Mouse (Mus musculus) intestine, embryonic 14.5 days (tissue): ENCODE results near the gene Zfp266. TPM values are rescaled to one million over a fixed set of nuclear protein-coding genes. Genes with fewer than 3 reads are reported as not detected.
A peak's percentile ranks its signal among the peaks of the same experiment; 100 is the strongest.

Experiments used
- ATAC-seq: fragments of 200-750 bp; cut with Nextera tagmentation; replicated peaks from 2 replicates; pipeline ENCODE4 v1.8.0; 2017; ENCODE audit warnings: low read depth, moderate number of reproducible peaks, moderate TSS enrichment, moderate library complexity; ENCODE audit not compliant: low FRiP score, low TSS enrichment
- DNase-seq: peaks from one replicate; pipeline ENCODE4 v3.0.0-alpha.2; 2018; ENCODE audit warnings: low spot score
- H3K27ac ChIP-seq: fragments of 300-500 bp; sonication (generic); 2 replicates; pipeline ENCODE4 v1.5.1; 2014; ENCODE audit warnings: low read depth, mild to moderate bottlenecking, control low read depth
- H3K27me3 ChIP-seq: fragments of 300-500 bp; sonication (generic); replicated peaks from 2 replicates; pipeline ENCODE4 v1.6.1; 2014; ENCODE audit warnings: low read length, control low read depth; ENCODE audit not compliant: control insufficient read depth, insufficient read depth
- H3K36me3 ChIP-seq: fragments of 300-500 bp; sonication (generic); 2 replicates; pipeline ENCODE4 v1.6.1; 2014; ENCODE audit warnings: low read length, control low read depth; ENCODE audit not compliant: control insufficient read depth, insufficient read depth
- H3K4me1 ChIP-seq: fragments of 300-500 bp; sonication (generic); replicated peaks from 2 replicates; pipeline ENCODE4 v1.6.1; 2014; ENCODE audit warnings: low read length, control low read depth, mixed read lengths; ENCODE audit not compliant: control insufficient read depth, insufficient read depth
- H3K4me2 ChIP-seq: fragments of 300-500 bp; sonication (generic); 2 replicates; pipeline ENCODE4 v1.6.1; 2014; ENCODE audit warnings: low read length
- H3K4me3 ChIP-seq: fragments of 300-500 bp; sonication (generic); 2 replicates; pipeline ENCODE4 v1.5.1; 2014; ENCODE audit warnings: low read depth, low read length, control low read depth, mixed read lengths
- H3K9ac ChIP-seq: fragments of 300-500 bp; sonication (generic); 2 replicates; pipeline ENCODE4 v1.6.1; 2014; ENCODE audit warnings: mild to moderate bottlenecking, low read length
- H3K9me3 ChIP-seq: fragments of 300-500 bp; sonication (generic); 2 replicates; pipeline ENCODE4 v1.6.1; 2016; ENCODE audit warnings: low read length, control low read depth; ENCODE audit not compliant: control insufficient read depth
- WGBS: fragments of 180-500 bp; shearing (Covaris S2); extraction: QIAGEN DNeasy Blood & Tissue Kit; methylation state at CpG from one replicate; pipeline ENCODE4 v1.1.7; 2014; 5-methylcytosine and 5-hydroxymethylcytosine counted together
- polyA plus RNA-seq: library from polyadenylated mRNA; unstranded; fragments of >200 nt; fragmentation: Nextera tagmentation; extraction: Ambion mirVana; gene quantifications from 2 replicates; pipeline ENCODE4 v1.2.1, GENCODE M21; 2014

Gene Zfp266
- polyA plus RNA-seq, 1 experiment from 2014 or later: 66.7 TPM

GRCm38 (mm10) chr9:20536598-20536997 lies 15.4 kb upstream of the Zfp266 start:
- Histone ChIP-seq H3K36me3 (no peaks in the 10 kb centered on the region), H3K9me3 (no peaks in the 10 kb centered on the region), H3K4me1 (no peaks in the 10 kb centered on the region), H3K4me2 (no peak overlapping the region), H3K27ac (no peak overlapping the region), H3K27me3 (no peaks in the 10 kb centered on the region), H3K4me3 (no peak overlapping the region), H3K9ac (no peak overlapping the region)
- WGBS: 84% methylated on average over 2 of the region's 2 CpGs
- DNase-seq (no peak), ATAC-seq (no peak)

GRCm38 (mm10) chr9:20534326-20534926 lies 13.2 kb upstream of the Zfp266 start:
- Histone ChIP-seq H3K4me3 (no peak overlapping the region), H3K4me2 (no peak overlapping the region), H3K36me3 (no peaks in the 10 kb centered on the region), H3K27ac (no peak overlapping the region), H3K4me1 (no peaks in the 10 kb centered on the region), H3K27me3 (no peaks in the 10 kb centered on the region), H3K9ac (no peak overlapping the region), H3K9me3 (no peaks in the 10 kb centered on the region)
- DNase-seq (no peak), ATAC-seq (no peak)
- WGBS: 75% methylated on average over 8 of the region's 8 CpGs

DNA sequence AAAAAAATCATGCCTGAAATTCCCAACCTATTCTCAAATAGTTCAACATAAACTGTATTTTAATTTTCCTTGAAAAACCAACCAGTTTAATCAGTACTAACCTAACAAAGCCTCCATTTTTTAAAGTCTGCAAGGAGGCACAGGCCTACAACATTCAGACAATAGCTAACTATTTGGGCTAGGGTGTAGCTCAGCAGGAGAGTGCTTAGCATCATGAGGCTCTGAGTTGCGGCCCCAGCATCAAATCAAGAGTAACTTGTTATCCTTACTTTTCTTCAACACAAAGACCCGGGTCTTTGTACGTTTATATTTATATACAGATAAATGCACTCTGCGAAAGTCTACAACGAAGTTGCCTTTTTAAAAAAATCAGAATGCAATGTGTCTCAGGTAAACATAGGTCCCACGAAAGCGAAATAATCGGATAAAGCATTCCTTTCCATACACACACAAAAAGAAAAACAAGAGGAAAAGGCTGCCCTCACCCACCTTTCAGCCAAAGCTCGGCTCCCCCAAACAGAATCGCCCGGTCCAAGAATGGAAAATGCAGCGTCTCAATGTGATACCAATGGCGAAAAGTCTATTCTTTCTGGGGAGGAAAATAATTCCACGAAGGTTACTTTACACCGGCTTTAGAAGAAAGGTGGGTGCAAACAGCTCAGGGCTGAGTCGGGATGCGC lies 546 bp downstream of the Zfp266 start:
- ATAC-seq: no peak; the same call in 1 of the 2 replicates
- no peaks in the 10 kb centered on the region for H3K27me3 ChIP-seq
- peak; percentile 57 for DNase-seq
- H3K4me2 ChIP-seq: peak overlapping the region; percentile 81
- H3K9ac ChIP-seq: peak overlapping the region; percentile 95
- peaks cover 29% of the 10 kb centered on the region for H3K36me3 ChIP-seq
- peaks cover 15% of the 10 kb centered on the region; the same call in 1 of the 2 replicates for H3K4me1 ChIP-seq
- peak overlapping the region; percentile 69 for H3K4me3 ChIP-seq
- peak overlapping the region; percentile 98 for H3K27ac ChIP-seq
- WGBS: under 1% methylated on average over 17 of the region's 17 CpGs
- no peaks in the 10 kb centered on the region for H3K9me3 ChIP-seq

DNA sequence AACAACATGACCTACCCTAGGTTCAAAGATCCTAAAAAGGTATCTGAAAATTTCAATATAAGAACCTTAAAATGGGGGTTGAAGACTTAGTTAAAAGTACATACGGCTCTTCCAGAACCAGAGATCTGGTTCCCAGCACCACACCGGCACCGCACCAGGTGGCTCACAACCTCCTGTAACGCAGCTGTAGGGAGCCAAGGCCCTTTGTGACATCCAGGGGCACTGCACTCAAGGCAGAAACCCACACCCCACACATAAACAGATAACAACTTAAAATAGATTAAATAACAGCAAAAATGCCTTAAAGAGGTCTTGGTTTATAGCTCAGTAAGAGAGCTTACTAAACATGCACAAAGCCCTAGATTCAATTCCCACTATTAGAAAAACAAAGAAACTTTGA lies 1.3 kb downstream of the Zfp266 start:
- DNase-seq: peak; percentile 56
- Histone ChIP-seq H3K9me3 (no peaks in the 10 kb centered on the region), H3K4me2 (peak overlapping the region; percentile 81), H3K4me1 (peaks cover 15% of the 10 kb centered on the region; the same call in 1 of the 2 replicates), H3K27me3 (no peaks in the 10 kb centered on the region), H3K4me3 (peak overlapping the region; percentile 69), H3K36me3 (peaks cover 36% of the 10 kb centered on the region), H3K27ac (no peak overlapping the region), H3K9ac (peak overlapping the region; percentile 42)
- ATAC-seq: no peak
- 13% methylated on average over 4 of the region's 4 CpGs for WGBS

GRCm38 (mm10) chr9:20518708-20519107 lies 2.5 kb downstream of the Zfp266 start:
- DNase-seq: no peak
- H3K4me3 ChIP-seq: no peak overlapping the region
- no peaks in the 10 kb centered on the region for H3K27me3 ChIP-seq
- no peak overlapping the region for H3K27ac ChIP-seq
- no peak overlapping the region for H3K9ac ChIP-seq
- peaks cover 49% of the 10 kb centered on the region for H3K36me3 ChIP-seq
- 79% methylated on average over 4 of the region's 4 CpGs for WGBS
- no peak for ATAC-seq
- no peaks in the 10 kb centered on the region for H3K9me3 ChIP-seq
- H3K4me1 ChIP-seq: peaks cover 15% of the 10 kb centered on the region; the same call in 1 of the 2 replicates
- peak overlapping the region; percentile 81; the same call in 1 of the 2 replicates for H3K4me2 ChIP-seq

DNA sequence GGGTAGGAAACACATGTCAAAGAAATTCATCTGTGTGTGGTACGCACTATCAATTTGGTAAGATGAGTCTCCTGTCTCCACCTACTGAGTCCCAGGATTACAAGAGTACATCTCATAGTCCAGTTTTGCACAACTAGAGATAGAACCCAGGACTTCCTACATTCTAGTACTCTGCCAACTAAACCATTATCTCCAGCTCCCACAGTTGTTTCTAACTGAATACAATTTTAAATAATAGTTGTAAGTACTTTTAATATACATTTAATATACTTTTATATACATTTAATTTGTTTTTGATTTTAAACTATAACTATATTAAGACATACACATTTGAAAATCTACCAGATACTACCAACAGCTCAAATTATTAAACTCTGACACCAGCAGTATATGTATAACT lies 3.5 kb downstream of the Zfp266 start:
- 96% methylated on average over 1 of the region's 1 CpGs for WGBS
- H3K4me1 ChIP-seq: peaks cover 15% of the 10 kb centered on the region; the same call in 1 of the 2 replicates
- no peaks in the 10 kb centered on the region for H3K27me3 ChIP-seq
- ATAC-seq: no peak
- no peak overlapping the region for H3K4me3 ChIP-seq
- H3K27ac ChIP-seq: no peak overlapping the region
- H3K4me2 ChIP-seq: no peak overlapping the region
- H3K36me3 ChIP-seq: peaks cover 57% of the 10 kb centered on the region
- H3K9ac ChIP-seq: no peak overlapping the region
- DNase-seq: no peak
- no peaks in the 10 kb centered on the region for H3K9me3 ChIP-seq

- no peak for DNase-seq
- no peaks in the 10 kb centered on the region for H3K27me3 ChIP-seq
- H3K4me1 ChIP-seq: peaks cover 6% of the 10 kb centered on the region; the same call in 1 of the 2 replicates
- no peak overlapping the region for H3K4me3 ChIP-seq
- H3K4me2 ChIP-seq: no peak overlapping the region
- H3K36me3 ChIP-seq: peaks cover 70% of the 10 kb centered on the region
- H3K9me3 ChIP-seq: no peaks in the 10 kb centered on the region
- no peak overlapping the region for H3K9ac ChIP-seq
- H3K27ac ChIP-seq: no peak overlapping the region
- WGBS: 81% methylated on average over 3 of the region's 3 CpGs
- ATAC-seq: no peak
Observed at GRCm38 (mm10) chr9:20514016-20514415, 7.2 kb downstream of the Zfp266 start.

GRCm38 (mm10) chr9:20512714-20513113 lies 8.5 kb downstream of the Zfp266 start:
- ATAC-seq (no peak), DNase-seq (no peak)
- Histone ChIP-seq H3K27ac (no peak overlapping the region), H3K4me3 (no peak overlapping the region), H3K9me3 (no peaks in the 10 kb centered on the region), H3K27me3 (no peaks in the 10 kb centered on the region), H3K36me3 (peaks cover 69% of the 10 kb centered on the region), H3K4me1 (no peaks in the 10 kb centered on the region), H3K4me2 (no peak overlapping the region), H3K9ac (no peak overlapping the region)
- 83% methylated on average over 8 of the region's 8 CpGs for WGBS

DNA sequence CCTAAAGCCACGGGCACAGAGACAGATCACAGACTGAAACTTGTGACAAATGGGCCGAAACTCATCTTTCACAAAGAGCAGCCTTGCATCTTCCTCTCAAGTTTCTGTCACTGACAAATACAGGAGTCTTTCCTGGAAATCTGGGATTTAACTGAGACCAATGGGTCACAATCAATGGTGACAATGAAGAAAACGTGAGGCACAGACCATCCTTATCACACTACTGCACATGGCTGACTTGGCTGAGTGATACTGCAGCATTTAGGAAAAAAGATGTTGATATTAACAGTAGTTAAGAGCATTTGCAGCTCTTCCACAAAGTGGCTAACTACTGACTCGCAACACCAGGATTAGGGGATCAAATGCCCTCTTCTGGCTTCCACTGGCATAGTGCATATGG lies 9.6 kb downstream of the Zfp266 start:
- WGBS: 86% methylated on average over 4 of the region's 4 CpGs
- H3K4me3 ChIP-seq: no peak overlapping the region
- no peak for ATAC-seq
- no peaks in the 10 kb centered on the region for H3K9me3 ChIP-seq
- DNase-seq: no peak
- H3K9ac ChIP-seq: no peak overlapping the region
- H3K4me1 ChIP-seq: no peaks in the 10 kb centered on the region
- H3K36me3 ChIP-seq: peaks cover 70% of the 10 kb centered on the region
- no peak overlapping the region for H3K4me2 ChIP-seq
- H3K27ac ChIP-seq: no peak overlapping the region
- no peaks in the 10 kb centered on the region for H3K27me3 ChIP-seq
